Mouse (Mus musculus) c-Kit-positive CD71-positive TER-119-negative erythroid progenitor cells, embryonic 14.5 days (primary cell): ENCODE data around the gene Macrod2.
A peak's percentile ranks its signal among the peaks of the same experiment; 100 is the strongest.

Experiments
- DNase-seq: peaks from one replicate; pipeline ENCODE4 v3.0.0-alpha.2; 2013; ENCODE audit warnings: low read depth

Macrod2 gene

GRCm38 (mm10) chr2:140592537-140593261, 197.6 kb downstream of the Macrod2 start:
- DNase-seq = no peak

- no peak for DNase-seq
Measured at GRCm38 (mm10) chr2:140596906-140597305, 201.8 kb downstream of the Macrod2 start.

- no peak for DNase-seq
Measured at GRCm38 (mm10) chr2:140615451-140615850, 220.3 kb downstream of the Macrod2 start.

GRCm38 (mm10) chr2:140621730-140622337, 226.7 kb downstream of the Macrod2 start:
- DNase-seq = no peak

- no peak for DNase-seq
Measured at GRCm38 (mm10) chr2:140653481-140653880, 258.4 kb downstream of the Macrod2 start.

GRCm38 (mm10) chr2:140653978-140654377, 258.9 kb downstream of the Macrod2 start:
- no peak for DNase-seq

GRCm38 (mm10) chr2:140662673-140663072, 267.6 kb downstream of the Macrod2 start:
- DNase-seq = no peak

- DNase-seq = no peak
Measured at GRCm38 (mm10) chr2:140664381-140664780, 269.3 kb downstream of the Macrod2 start.

GRCm38 (mm10) chr2:140666846-140667245, 271.7 kb downstream of the Macrod2 start:
- DNase-seq = no peak

GRCm38 (mm10) chr2:140667261-140668047, 272.3 kb downstream of the Macrod2 start:
- no peak for DNase-seq

- no peak for DNase-seq
Measured at GRCm38 (mm10) chr2:140668311-140668710, 273.2 kb downstream of the Macrod2 start.

- no peak for DNase-seq
Measured at GRCm38 (mm10) chr2:140669081-140669480, 274.0 kb downstream of the Macrod2 start.

- no peak for DNase-seq
Measured at GRCm38 (mm10) chr2:140669786-140670185, 274.7 kb downstream of the Macrod2 start.

- no peak for DNase-seq
Measured at GRCm38 (mm10) chr2:140670457-140670856, 275.3 kb downstream of the Macrod2 start.

- peak; percentile 63 for DNase-seq
Measured at GRCm38 (mm10) chr2:140670963-140671702, 276.0 kb downstream of the Macrod2 start, which contains the start of gene Flrt3. Gene Flrt3 (minus strand): TSS chr2:140671469.

GRCm38 (mm10) chr2:140673466-140673865, 278.4 kb downstream of the Macrod2 start:
- no peak for DNase-seq

GRCm38 (mm10) chr2:140676728-140677127, 281.6 kb downstream of the Macrod2 start:
- DNase-seq = no peak

GRCm38 (mm10) chr2:140690906-140691305, 295.8 kb downstream of the Macrod2 start:
- no peak for DNase-seq

- DNase-seq = no peak
Measured at GRCm38 (mm10) chr2:140691403-140691802, 296.3 kb downstream of the Macrod2 start.

- DNase-seq = no peak
Measured at GRCm38 (mm10) chr2:140692461-140692860, 297.4 kb downstream of the Macrod2 start.

GRCm38 (mm10) chr2:140693845-140694244, 298.7 kb downstream of the Macrod2 start:
- DNase-seq = no peak

- no peak for DNase-seq
Measured at GRCm38 (mm10) chr2:140698585-140698984, 303.5 kb downstream of the Macrod2 start.
